Mouse (Mus musculus) MEL (cell line): ENCODE measurements at regions not wholly inside any gene's neighbourhood (a gene's known extent, or its start where the extent isn't known, plus 50 kb on each side); places are given as distances from the start of the nearest gene placed in this dataset.

Source experiments
- CHD2 ChIP-seq: IDR thresholded peaks from 2 replicates; pipeline ENCODE4 v1.6.1; 2011; ENCODE audit warnings: low read length, improper control_type of control experiment
- CTCF ChIP-seq, 3 experiments: IDR thresholded peaks in 2 of 3; conservative IDR thresholded peaks in 1 of 3; 2 replicates each; pipeline ENCODE4 v1.5.1; 2011 to 2012; ENCODE audit warnings: low read length in 3 of 3, low read depth in 2 of 3, mild to moderate bottlenecking in 2 of 3, improper control_type of control experiment in 1 of 3, inconsistent platforms in 1 of 3, mixed read lengths in 1 of 3, moderate library complexity in 1 of 3; ENCODE audit not compliant: control insufficient read depth in 1 of 3, insufficient read depth in 1 of 3, poor library complexity in 1 of 3, severe bottlenecking in 1 of 3
- E2F4 ChIP-seq: IDR thresholded peaks from 2 replicates; pipeline ENCODE4 v1.6.1; 2011; ENCODE audit warnings: low read depth, low read length, improper control_type of control experiment, borderline replicate concordance
- GABPA ChIP-seq: IDR thresholded peaks from 2 replicates; pipeline ENCODE4 v1.6.1; 2012; ENCODE audit warnings: low read depth, mild to moderate bottlenecking, inconsistent platforms, low read length, improper control_type of control experiment, moderate library complexity
- GATA1 ChIP-seq: IDR thresholded peaks from 2 replicates; pipeline ENCODE4 v1.6.1; 2011; ENCODE audit warnings: low read depth, low read length, improper control_type of control experiment
- HCFC1 ChIP-seq: IDR thresholded peaks from 2 replicates; pipeline ENCODE4 v1.6.1; 2012; ENCODE audit warnings: low read depth, mild to moderate bottlenecking, inconsistent platforms, low read length, improper control_type of control experiment, moderate library complexity
- MAX ChIP-seq: IDR thresholded peaks from 2 replicates; pipeline ENCODE4 v1.6.1; 2011; ENCODE audit warnings: low read length, improper control_type of control experiment
- MYC ChIP-seq: IDR thresholded peaks from 2 replicates; pipeline ENCODE4 v1.6.1; 2011; ENCODE audit warnings: low read depth, mild to moderate bottlenecking, low read length, improper control_type of control experiment, moderate library complexity
- NRF1 ChIP-seq: IDR thresholded peaks from 2 replicates; pipeline ENCODE4 v1.6.1; 2014; ENCODE audit warnings: low read depth, mild to moderate bottlenecking, inconsistent platforms, low read length, improper control_type of control experiment, moderate library complexity; ENCODE audit not compliant: poor library complexity, insufficient read depth, severe bottlenecking
- POLR2A ChIP-seq, 2 experiments: IDR thresholded peaks; 2 replicates each; pipeline ENCODE4 v1.6.1; 2011 to 2012; ENCODE audit warnings: low read length in 2 of 2, mild to moderate bottlenecking in 2 of 2, control low read depth in 1 of 2, improper control_type of control experiment in 1 of 2, low read depth in 1 of 2, moderate library complexity in 1 of 2; ENCODE audit not compliant: control insufficient read depth in 1 of 2, insufficient read depth in 1 of 2, poor library complexity in 1 of 2
- POLR2AphosphoS2 ChIP-seq: IDR thresholded peaks from 2 replicates; pipeline ENCODE4 v1.6.1; 2011; ENCODE audit warnings: low read length, improper control_type of control experiment
- POLR2AphosphoS5 ChIP-seq: IDR thresholded peaks from 2 replicates; pipeline ENCODE4 v1.6.1; 2012; ENCODE audit warnings: low read depth, borderline replicate concordance, mild to moderate bottlenecking, inconsistent platforms, low read length, moderate library complexity, mixed read lengths
- RAD21 ChIP-seq: IDR thresholded peaks from 2 replicates; pipeline ENCODE4 v1.6.1; 2011; ENCODE audit warnings: mild to moderate bottlenecking, low read depth, low read length, improper control_type of control experiment
- TBP ChIP-seq: IDR thresholded peaks from 2 replicates; pipeline ENCODE4 v1.8.0; 2011; ENCODE audit warnings: low read depth, low read length, improper control_type of control experiment

GRCm38 (mm10) chr9:71012399-71012798 is 60.4 kb upstream of the Lipc start:
- TF ChIP-seq NRF1 (no peak), GABPA (no peak), HCFC1 (no peak), GATA1 (no peak), POLR2A (IDR thresholded peaks at IDR 0.05; ENCODE audit: control insufficient read depth in 1 of 2, insufficient read depth in 1 of 2, low read depth in 1 of 2, low read length in 2 of 2, poor library complexity in 1 of 2) (no peak), MYC (no peak), CTCF (IDR thresholded peaks at IDR 0.05 in 2 of 3, conservative IDR thresholded peaks at IDR 0.05 in 1 of 3; ENCODE audit: control insufficient read depth in 1 of 3, insufficient read depth in 1 of 3, low read depth in 2 of 3, low read length in 3 of 3, poor library complexity in 1 of 3, severe bottlenecking in 1 of 3) (no peak), CHD2 (no peak), TBP (no peak), MAX (no peak), E2F4 (no peak), POLR2AphosphoS2 (no peak), POLR2AphosphoS5 (no peak), RAD21 (no peak)
